Comparison of ENCODE assay signal across 8 mouse cellular contexts in genomic region chr11:69913554-69914371, GRCm38 (mm10). TPM values are rescaled to one million over a fixed set of nuclear protein-coding genes. Genes with fewer than 3 reads are reported as not detected.
DNase-seq lines count a peak whose midpoint lies in the region; ATAC-seq and TF ChIP-seq lines count a peak whose summit lies in the region.

Gene Gps2 (plus strand): TSS chr11:69913888.

- no peaks in the 10 kb centered on the region for H3K27me3 ChIP-seq in CH12.LX (replicated peaks)
- H3K27me3 ChIP-seq in forebrain, embryonic 10.5 days (ENCODE audit: poor library complexity, severe bottlenecking): no peaks in the 10 kb centered on the region
- H3K27me3 ChIP-seq in heart, embryonic 14.5 days (ENCODE audit: control insufficient read depth, insufficient read depth, low read length): no peaks in the 10 kb centered on the region
- no peaks in the 10 kb centered on the region for H3K27me3 ChIP-seq in liver, embryonic 12.5 days (replicated peaks)
- H3K27me3 ChIP-seq in stomach, embryonic 14.5 days (ENCODE audit: control insufficient read depth, insufficient read depth, low read length): no peaks in the 10 kb centered on the region

- peak; percentile 86 for TF ChIP-seq POLR2A in CH12.LX (IDR thresholded peaks at IDR 0.05; ENCODE audit: low read depth, low read length)

- in situ Hi-C loops in CH12.LX (cut with MboI; ENCODE audit: low pct_ligation_motif_present, low pct_unique_long_range_greater_than_20kb, low sequenced_read_pairs): no loop called here

- peak within 1 kb of the TSS; percentile 67 to 91 (median 79) for H3K4me3 ChIP-seq in CH12.LX (replicated peaks in 1 of 3; ENCODE audit: low read depth in 2 of 3, low read length in 2 of 3, poor library complexity in 1 of 3)
- H3K4me3 ChIP-seq in forebrain, embryonic 10.5 days: peak within 1 kb of the TSS; percentile 96
- peak within 1 kb of the TSS; percentile 82 to 89 for H3K4me3 ChIP-seq in heart, embryonic 14.5 days (ENCODE audit: control insufficient read depth in 1 of 2, insufficient read depth in 1 of 2, low read depth in 1 of 2, low read length in 2 of 2)
- H3K4me3 ChIP-seq in liver, embryonic 12.5 days: peak within 1 kb of the TSS; percentile 86
- peak within 1 kb of the TSS; percentile 87 for H3K4me3 ChIP-seq in stomach, embryonic 14.5 days (ENCODE audit: low read depth, low read length)

- no peak for TF ChIP-seq RAD21 in CH12.LX (IDR thresholded peaks at IDR 0.05; ENCODE audit: low read depth, low read length)

- 2% methylated on average over 61 of the region's 61 CpGs for WGBS in forebrain, embryonic 10.5 days
- WGBS in heart, embryonic 14.5 days: 2% methylated on average over 61 of the region's 61 CpGs
- 1% methylated on average over 61 of the region's 61 CpGs for WGBS in liver, embryonic 12.5 days (ENCODE audit: insufficient replicate concordance)
- WGBS in stomach, embryonic 14.5 days: 2% methylated on average over 61 of the region's 61 CpGs

- peak within 1 kb of the TSS; percentile 71 for H3K9ac ChIP-seq in CH12.LX (ENCODE audit: insufficient read depth, low read depth)
- H3K9ac ChIP-seq in heart, embryonic 14.5 days (ENCODE audit: low read length): peak within 1 kb of the TSS; percentile 87
- H3K9ac ChIP-seq in liver, embryonic 12.5 days: peak within 1 kb of the TSS; percentile 100
- H3K9ac ChIP-seq in stomach, embryonic 14.5 days (replicated peaks; ENCODE audit: low read depth, low read length): peak within 1 kb of the TSS; percentile 77

- no peaks in the 10 kb centered on the region for H3K9me3 ChIP-seq in CH12.LX (replicated peaks; ENCODE audit: low read length)
- no peaks in the 10 kb centered on the region for H3K9me3 ChIP-seq in forebrain, embryonic 10.5 days
- H3K9me3 ChIP-seq in heart, embryonic 14.5 days (ENCODE audit: control insufficient read depth, low read length): no peaks in the 10 kb centered on the region
- H3K9me3 ChIP-seq in liver, embryonic 12.5 days (replicated peaks): no peaks in the 10 kb centered on the region
- no peaks in the 10 kb centered on the region for H3K9me3 ChIP-seq in stomach, embryonic 14.5 days (ENCODE audit: control insufficient read depth, low read depth, low read length)

- peaks cover 28% of the 10 kb centered on the region for H3K79me2 ChIP-seq in CH12.LX (replicated peaks; ENCODE audit: control insufficient read depth, extremely low read depth, insufficient read depth, poor library complexity, severe bottlenecking)

- H3K4me2 ChIP-seq in CH12.LX (ENCODE audit: insufficient read depth, low read depth, poor library complexity, severe bottlenecking): peak within 1 kb of the TSS; percentile 81
- H3K4me2 ChIP-seq in heart, embryonic 14.5 days (ENCODE audit: low read length): peak within 1 kb of the TSS; percentile 95
- H3K4me2 ChIP-seq in liver, embryonic 12.5 days: peak within 1 kb of the TSS; percentile 92
- peak within 1 kb of the TSS; percentile 97 for H3K4me2 ChIP-seq in stomach, embryonic 14.5 days (replicated peaks; ENCODE audit: low read depth, low read length)

- dilution Hi-C loops in CH12.LX (cut with MboI; ENCODE audit: extremely low pct_ligation_motif_present, extremely low pct_unique_long_range_greater_than_20kb, low sequenced_read_pairs): no loop called here

- DNase-seq in CH12.LX (ENCODE audit: extremely low read depth): peak; percentile 97
- peak; percentile 91 for DNase-seq in c-Kit-positive CD71-negative TER-119-negative erythroid progenitor cells, embryonic 14.5 days (ENCODE audit: low read depth)
- peak; percentile 97 for DNase-seq in forebrain, embryonic 10.5 days (ENCODE audit: extremely low spot score, low spot score)
- DNase-seq in kidney, postnatal 14 days: peak; percentile 95
- peak; percentile 85 to 88 for DNase-seq in natural killer cell, adult 2 months (ENCODE audit: low spot score in 2 of 2)

- H3K4me1 ChIP-seq in CH12.LX (ENCODE audit: control insufficient read depth in 1 of 2, insufficient read depth in 2 of 2): peaks cover 21 to 54% of the 10 kb centered on the region in 2 experiments
- H3K4me1 ChIP-seq in forebrain, embryonic 10.5 days: peaks cover 53% of the 10 kb centered on the region
- peaks cover 13 to 21% of the 10 kb centered on the region in 2 experiments for H3K4me1 ChIP-seq in heart, embryonic 14.5 days (ENCODE audit: control insufficient read depth in 2 of 2, insufficient read depth in 2 of 2, low read length in 2 of 2)
- H3K4me1 ChIP-seq in liver, embryonic 12.5 days: peaks cover 54% of the 10 kb centered on the region
- H3K4me1 ChIP-seq in stomach, embryonic 14.5 days (ENCODE audit: control insufficient read depth, insufficient read depth, low read length): peaks cover 17% of the 10 kb centered on the region

- TF ChIP-seq EP300 in CH12.LX (IDR thresholded peaks at IDR 0.05; ENCODE audit: low read length): no peak

- peak within 1 kb of the TSS; percentile 54 for H3K27ac ChIP-seq in CH12.LX (ENCODE audit: insufficient read depth, low read depth)
- H3K27ac ChIP-seq in forebrain, embryonic 10.5 days: peak within 1 kb of the TSS; percentile 96
- peak within 1 kb of the TSS; percentile 55 to 88 for H3K27ac ChIP-seq in heart, embryonic 14.5 days (replicated peaks in 1 of 2; ENCODE audit: control insufficient read depth in 1 of 2, insufficient read depth in 1 of 2, low read depth in 2 of 2, low read length in 2 of 2)
- peak within 1 kb of the TSS; percentile 99 for H3K27ac ChIP-seq in liver, embryonic 12.5 days
- peak within 1 kb of the TSS; percentile 77 for H3K27ac ChIP-seq in stomach, embryonic 14.5 days (ENCODE audit: low read length)

- peaks cover 82 to 92% of the 10 kb centered on the region in 2 experiments for H3K36me3 ChIP-seq in CH12.LX (replicated peaks in 1 of 2; ENCODE audit: control insufficient read depth in 1 of 2, insufficient read depth in 1 of 2, low read length in 1 of 2)
- H3K36me3 ChIP-seq in forebrain, embryonic 10.5 days (replicated peaks): peaks cover 94% of the 10 kb centered on the region
- peaks cover 88% of the 10 kb centered on the region for H3K36me3 ChIP-seq in heart, embryonic 14.5 days (ENCODE audit: control insufficient read depth, insufficient read depth, low read length)
- peaks cover 91% of the 10 kb centered on the region for H3K36me3 ChIP-seq in liver, embryonic 12.5 days
- peaks cover 73% of the 10 kb centered on the region for H3K36me3 ChIP-seq in stomach, embryonic 14.5 days (ENCODE audit: control insufficient read depth, insufficient read depth, low read length)

- ATAC-seq in heart, embryonic 14.5 days (ENCODE audit: insufficient number of reproducible peaks, insufficient read depth, low FRiP score, low read depth): peak; percentile 84
- ATAC-seq in liver, embryonic 12.5 days: peak; percentile 68
- peak; percentile 84 for ATAC-seq in stomach, embryonic 14.5 days (ENCODE audit: insufficient number of reproducible peaks, insufficient read depth, low FRiP score, low read depth)

- no peak for TF ChIP-seq CTCF in CH12.LX (conservative IDR thresholded peaks at IDR 0.05 in 1 of 2, IDR thresholded peaks at IDR 0.05 in 1 of 2; ENCODE audit: low read depth in 2 of 2, low read length in 2 of 2)

TF ChIP-seq in CH12.LX, 34 proteins besides CTCF, POLR2A, EP300 and RAD21 (continues in another document):
- no peak for TF ChIP-seq PAX5 (IDR thresholded peaks at IDR 0.05; ENCODE audit: low read length)
- peak; percentile 96 for TF ChIP-seq HCFC1 (IDR thresholded peaks at IDR 0.05; ENCODE audit: low read depth, low read length)
- peak; percentile 78 for TF ChIP-seq NELFE (IDR thresholded peaks at IDR 0.05; ENCODE audit: low read depth, low read length)
- peak; percentile 98 for TF ChIP-seq MXI1 (IDR thresholded peaks at IDR 0.05; ENCODE audit: low read depth, low read length)
- peak; percentile 43; the same call in 1 of the 2 replicates for TF ChIP-seq GABPA (IDR thresholded peaks at IDR 0.05; ENCODE audit: insufficient replicate concordance, low read depth, low read length)
- no peak for TF ChIP-seq RCOR1 (conservative IDR thresholded peaks at IDR 0.05; ENCODE audit: low read depth, low read length)
- TF ChIP-seq SIN3A (IDR thresholded peaks at IDR 0.05; ENCODE audit: low read length): peak; percentile 99
- peak; percentile 99 for TF ChIP-seq KAT2A (IDR thresholded peaks at IDR 0.05; ENCODE audit: insufficient replicate concordance, low read length)
- TF ChIP-seq SMC3 (IDR thresholded peaks at IDR 0.05; ENCODE audit: low read depth, low read length): no peak
- no peak for TF ChIP-seq ETS1 (conservative IDR thresholded peaks at IDR 0.05; ENCODE audit: low read depth, low read length)
- TF ChIP-seq MYC (IDR thresholded peaks at IDR 0.05; ENCODE audit: low read depth, low read length): peak; percentile 98
- TF ChIP-seq ZKSCAN1 (IDR thresholded peaks at IDR 0.05; ENCODE audit: borderline replicate concordance, low read depth, low read length): no peak
- TF ChIP-seq USF1 (IDR thresholded peaks at IDR 0.05; ENCODE audit: low read depth, low read length): peak; percentile 80
- no peak; the same call in 1 of the 2 replicates for TF ChIP-seq MEF2A (IDR thresholded peaks at IDR 0.05; ENCODE audit: borderline replicate concordance, low read depth, low read length)
- TF ChIP-seq TBP (conservative IDR thresholded peaks at IDR 0.05; ENCODE audit: low read depth, low read length): peak; percentile 71
- TF ChIP-seq CHD1 (IDR thresholded peaks at IDR 0.05; ENCODE audit: low read depth, low read length): no peak
- no peak for TF ChIP-seq MAFK (IDR thresholded peaks at IDR 0.05; ENCODE audit: insufficient replicate concordance, low read length)
- TF ChIP-seq ZMIZ1 (IDR thresholded peaks at IDR 0.05; ENCODE audit: low read depth, low read length): peak; percentile 93
- TF ChIP-seq BHLHE40 (IDR thresholded peaks at IDR 0.05; ENCODE audit: low read depth, low read length): peak; percentile 74
- TF ChIP-seq CHD2 (IDR thresholded peaks at IDR 0.05; ENCODE audit: low read length): peak; percentile 98
- TF ChIP-seq JUND (conservative IDR thresholded peaks at IDR 0.05; ENCODE audit: low read depth, low read length): no peak
- peak; percentile 81 for TF ChIP-seq MAZ (IDR thresholded peaks at IDR 0.05; ENCODE audit: low read depth, low read length)
- peak; percentile 75 for TF ChIP-seq UBTF (IDR thresholded peaks at IDR 0.05; ENCODE audit: low read depth, low read length)
- no peak for TF ChIP-seq ZNF384 (IDR thresholded peaks at IDR 0.05; ENCODE audit: low read depth, low read length)
- TF ChIP-seq NRF1 (IDR thresholded peaks at IDR 0.05; ENCODE audit: low read depth, low read length): peak; percentile 45

RNA-seq across cellular contexts. Expression of gene Gps2, which starts in this region (rescaled TPM):
- total RNA-seq in CH12.LX (2012; rRNA removed) (29.4 and 35.9 TPM in 2 replicates), CH12.LX (2014; rRNA removed) (25.0 and 27.4 TPM in 2 replicates)
- 69.2 and 73.6 TPM in 2 replicates for polyA plus RNA-seq in CH12.LX (2012; ENCODE audit: insufficient read length, low read depth)
- 92.4 and 97.3 TPM in 2 replicates for polyA plus RNA-seq in forebrain, embryonic 10.5 days (2016; fragmentation: Nextera tagmentation; extraction: Ambion mirVana)
- 45.2 and 46.8 TPM in 2 replicates for polyA plus RNA-seq in heart, embryonic 14.5 days (2014; fragmentation: Nextera tagmentation; extraction: Ambion mirVana)
- polyA plus RNA-seq in liver, embryonic 12.5 days (2016; fragmentation: Nextera tagmentation; extraction: Ambion mirVana): 125 TPM in 2 replicates
- 71.3 and 80.0 TPM in 2 replicates for polyA plus RNA-seq in stomach, embryonic 14.5 days (2014; fragmentation: Nextera tagmentation; extraction: Ambion mirVana)

Comparison
In these comparisons a context has a peak if more than half of its experiments do, and no peak if none do; other contexts are left out.
1. Peak in every context shown above with its lines: DNase-seq, ATAC-seq, H3K4me3 ChIP-seq and H3K27ac ChIP-seq.